Mouse (Mus musculus): Measurements from ENCODE around the gene Gm20671.

- no peak for TF ChIP-seq POLR2A (IDR thresholded peaks at IDR 0.05; ENCODE audit: control insufficient read depth, extremely low read depth, insufficient read depth, low read length, poor library complexity)
- TF ChIP-seq CTCF (IDR thresholded peaks at IDR 0.05; ENCODE audit: borderline replicate concordance, control insufficient read depth, extremely low read depth, insufficient read depth, low read length, poor library complexity), result no peak
Observed at GRCm38 (mm10) chr5:32772361-32772760, 54.5 kb downstream of the Gm20671 start.

Measured in thymus, adult 2 months (tissue).